Mouse (Mus musculus) hindbrain, embryonic 11.5 days (tissue): Measurements from ENCODE around the gene Fos. TPM values are rescaled to one million over a fixed set of nuclear protein-coding genes. Genes with fewer than 3 reads are reported as not detected.

Source experiments
- ATAC-seq: fragments of 200-750 bp; cut with Nextera tagmentation; 2 replicates; pipeline ENCODE4 v1.8.0; 2017; ENCODE audit warnings: mild to moderate bottlenecking, moderate TSS enrichment, moderate library complexity; ENCODE audit not compliant: low FRiP score
- DNase-seq: peaks from one replicate; pipeline ENCODE4 v3.0.0-alpha.2; 2015; ENCODE audit warnings: low spot score
- H3K27ac ChIP-seq: fragments of 300-500 bp; sonication (generic); 2 replicates; pipeline ENCODE4 v1.5.1; 2014; ENCODE audit warnings: mild to moderate bottlenecking, low read depth, low read length
- H3K27me3 ChIP-seq: fragments of 300-500 bp; sonication (generic); 2 replicates; pipeline ENCODE4 v1.6.1; 2014; ENCODE audit warnings: mild to moderate bottlenecking, low read length, moderate library complexity, mixed read lengths; ENCODE audit not compliant: control insufficient read depth, insufficient read depth
- H3K36me3 ChIP-seq: fragments of 300-500 bp; sonication (generic); 2 replicates; pipeline ENCODE4 v1.6.1; 2014; ENCODE audit warnings: mild to moderate bottlenecking, low read length, moderate library complexity, mixed read lengths; ENCODE audit not compliant: control insufficient read depth, insufficient read depth
- H3K4me1 ChIP-seq: fragments of 300-500 bp; sonication (generic); replicated peaks from 2 replicates; pipeline ENCODE4 v1.6.1; 2014; ENCODE audit warnings: low read length, mixed read lengths; ENCODE audit not compliant: control insufficient read depth, insufficient read depth
- H3K4me2 ChIP-seq: fragments of 300-500 bp; sonication (generic); replicated peaks from 2 replicates; pipeline ENCODE4 v1.6.1; 2014; ENCODE audit warnings: mild to moderate bottlenecking, low read depth, low read length
- H3K4me3 ChIP-seq: fragments of 300-500 bp; sonication (generic); 2 replicates; pipeline ENCODE4 v1.5.1; 2014; ENCODE audit warnings: low read depth, low read length
- H3K9ac ChIP-seq: fragments of 300-500 bp; sonication (generic); 2 replicates; pipeline ENCODE4 v1.6.1; 2014; ENCODE audit warnings: low read depth, low read length
- H3K9me3 ChIP-seq: fragments of 300-500 bp; sonication (generic); 2 replicates; pipeline ENCODE4 v1.6.1; 2016; ENCODE audit warnings: low read length; ENCODE audit not compliant: control insufficient read depth
- WGBS: fragments of 180-500 bp; shearing (Covaris S2); extraction: QIAGEN DNeasy Blood & Tissue Kit; methylation state at CpG from one replicate; pipeline ENCODE4 v1.1.7; 2014; 5-methylcytosine and 5-hydroxymethylcytosine counted together
- polyA plus RNA-seq: library from polyadenylated mRNA; unstranded; fragments of >200 nt; fragmentation: Nextera tagmentation; extraction: Ambion mirVana; gene quantifications from 2 replicates; pipeline ENCODE4 v1.2.1, GENCODE M21; 2014

Gene Fos
- polyA plus RNA-seq: 1.4 and 1.6 TPM in 2 replicates

GRCm38 (mm10) chr12:85473481-85474297 lies at the start of gene Fos:
Gene Fos, plus strand, starts transcription at chr12:85473890.
- Histone ChIP-seq H3K4me2 (peak within 1 kb of the TSS; percentile 99), H3K9ac (peak within 1 kb of the TSS; percentile 58), H3K27ac (no peak within 1 kb of the TSS), H3K27me3 (peaks cover 28% of the 10 kb centered on the region), H3K4me1 (peaks cover 8% of the 10 kb centered on the region), H3K9me3 (no peaks in the 10 kb centered on the region), H3K4me3 (peak within 1 kb of the TSS; percentile 52), H3K36me3 (no peaks in the 10 kb centered on the region)
- peak; percentile 91 for ATAC-seq
- whole genome bisulfite sequencing: under 1% methylated on average over 56 of the region's 56 CpGs
- DNase-seq: peak; percentile 88

- Histone ChIP-seq H3K4me1 (no peaks in the 10 kb centered on the region), H3K36me3 (no peaks in the 10 kb centered on the region), H3K27me3 (no peaks in the 10 kb centered on the region), H3K9ac (no peak overlapping the region), H3K27ac (no peak overlapping the region), H3K9me3 (no peaks in the 10 kb centered on the region), H3K4me2 (no peak overlapping the region), H3K4me3 (no peak overlapping the region)
- 88% methylated on average over 11 of the region's 11 CpGs for WGBS
- no peak for ATAC-seq
- DNase-seq: no peak
These were observed 48.0 kb upstream of the Fos start for GRCm38 (mm10) chr12:85425721-85426120.

- Histone ChIP-seq H3K4me2 (no peak overlapping the region), H3K4me3 (no peak overlapping the region), H3K27ac (no peak overlapping the region), H3K27me3 (no peaks in the 10 kb centered on the region), H3K36me3 (no peaks in the 10 kb centered on the region), H3K9ac (no peak overlapping the region), H3K9me3 (no peaks in the 10 kb centered on the region), H3K4me1 (no peaks in the 10 kb centered on the region)
- no peak for ATAC-seq
- 59% methylated on average over 10 of the region's 10 CpGs for WGBS
- no peak for DNase-seq
These were observed 47.6 kb upstream of the Fos start for GRCm38 (mm10) chr12:85426126-85426525.

- no peak overlapping the region for H3K4me2 ChIP-seq
- DNase-seq: no peak
- no peaks in the 10 kb centered on the region for H3K4me1 ChIP-seq
- no peaks in the 10 kb centered on the region for H3K27me3 ChIP-seq
- H3K36me3 ChIP-seq: no peaks in the 10 kb centered on the region
- no peak overlapping the region for H3K27ac ChIP-seq
- no peak for ATAC-seq
- H3K9ac ChIP-seq: no peak overlapping the region
- WGBS: 81% methylated on average over 7 of the region's 7 CpGs
- no peak overlapping the region for H3K4me3 ChIP-seq
- no peaks in the 10 kb centered on the region for H3K9me3 ChIP-seq
These were observed 45.9 kb upstream of the Fos start for GRCm38 (mm10) chr12:85427802-85428201.

GRCm38 (mm10) chr12:85429999-85430398 lies 43.7 kb upstream of the Fos start:
- ATAC-seq: no peak
- Histone ChIP-seq H3K9me3 (no peaks in the 10 kb centered on the region), H3K4me2 (no peak overlapping the region), H3K36me3 (no peaks in the 10 kb centered on the region), H3K27ac (no peak overlapping the region), H3K27me3 (no peaks in the 10 kb centered on the region), H3K4me3 (no peak overlapping the region), H3K9ac (no peak overlapping the region), H3K4me1 (no peaks in the 10 kb centered on the region; the same call in 1 of the 2 replicates)
- WGBS: 73% methylated on average over 4 of the region's 4 CpGs
- DNase-seq: no peak

- H3K9me3 ChIP-seq: no peaks in the 10 kb centered on the region
- no peaks in the 10 kb centered on the region for H3K36me3 ChIP-seq
- H3K4me1 ChIP-seq: no peaks in the 10 kb centered on the region; the same call in 1 of the 2 replicates
- DNase-seq (no peak), ATAC-seq (no peak)
- no peak overlapping the region for H3K27ac ChIP-seq
- no peak overlapping the region for H3K4me3 ChIP-seq
- WGBS: 40% methylated on average over 6 of the region's 6 CpGs
- H3K27me3 ChIP-seq: no peaks in the 10 kb centered on the region
- H3K4me2 ChIP-seq: no peak overlapping the region
- H3K9ac ChIP-seq: no peak overlapping the region
These were observed 43.3 kb upstream of the Fos start for GRCm38 (mm10) chr12:85430434-85430833.

GRCm38 (mm10) chr12:85433850-85434249 lies 39.8 kb upstream of the Fos start:
- ATAC-seq: no peak
- H3K4me2 ChIP-seq: no peak overlapping the region
- DNase-seq: no peak

GRCm38 (mm10) chr12:85434526-85434925 lies 39.2 kb upstream of the Fos start:
- H3K27ac ChIP-seq: no peak overlapping the region
- no peaks in the 10 kb centered on the region for H3K9me3 ChIP-seq
- ATAC-seq: no peak
- no peak overlapping the region for H3K9ac ChIP-seq
- no peak overlapping the region for H3K4me3 ChIP-seq
- H3K36me3 ChIP-seq: no peaks in the 10 kb centered on the region
- H3K27me3 ChIP-seq: no peaks in the 10 kb centered on the region
- H3K4me2 ChIP-seq: no peak overlapping the region
- WGBS: 75% methylated on average over 5 of the region's 5 CpGs
- H3K4me1 ChIP-seq: no peaks in the 10 kb centered on the region; the same call in 1 of the 2 replicates
- no peak for DNase-seq

More at GRCm38 (mm10) chr12:85433850-85434249, 39.8 kb upstream of the Fos start:
- Histone ChIP-seq H3K4me1 (no peaks in the 10 kb centered on the region; the same call in 1 of the 2 replicates), H3K9me3 (no peaks in the 10 kb centered on the region), H3K36me3 (no peaks in the 10 kb centered on the region), H3K4me3 (no peak overlapping the region), H3K27ac (no peak overlapping the region), H3K27me3 (no peaks in the 10 kb centered on the region), H3K9ac (no peak overlapping the region)
- 7% methylated on average over 3 of the region's 3 CpGs for WGBS
